Mouse (Mus musculus) bone marrow, adult 2 months (tissue): ENCODE measurements around the gene Fam90a1a.

Experiments used
- CTCF ChIP-seq: fragments of 200-500 bp; IDR thresholded peaks from 2 replicates; pipeline ENCODE4 v1.5.1; 2011; ENCODE audit warnings: low read length, control low read depth; ENCODE audit not compliant: control insufficient read depth, insufficient read depth
- POLR2A ChIP-seq: fragments of 200-500 bp; IDR thresholded peaks from 2 replicates; pipeline ENCODE4 v1.6.1; 2011; ENCODE audit warnings: low read depth, mild to moderate bottlenecking, control low read depth, low read length, borderline replicate concordance; ENCODE audit not compliant: control insufficient read depth

DNA sequence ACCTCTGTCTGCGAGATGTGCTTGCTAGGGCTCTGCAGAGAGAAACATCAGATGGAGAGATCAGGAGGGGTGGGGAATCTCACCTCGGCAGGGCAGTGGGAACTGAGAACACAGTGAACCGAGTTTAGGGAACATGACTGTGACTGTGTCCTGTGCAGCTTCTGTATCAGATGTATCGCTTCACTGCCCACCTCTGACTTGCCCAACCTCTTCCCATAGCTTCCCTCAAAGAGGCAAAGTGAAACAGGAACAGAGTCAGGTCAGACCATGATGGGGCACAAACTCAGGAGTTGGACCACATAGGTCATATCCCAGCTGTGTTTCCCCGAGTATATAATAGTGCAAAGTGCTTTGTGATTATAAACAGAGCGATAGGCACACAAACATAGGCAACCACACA, 47.9 kb downstream of the Fam90a1a start:
- TF ChIP-seq CTCF (no peak), POLR2A (no peak)
